Mouse (Mus musculus) liver, embryonic 11.5 days (tissue): ENCODE measurements around the gene Parp3. TPM values are rescaled to one million over a fixed set of nuclear protein-coding genes. Genes with fewer than 3 reads are reported as not detected.

Experiments
- ATAC-seq: fragments of 200-750 bp; cut with Nextera tagmentation; replicated peaks from 2 replicates; pipeline ENCODE4 v1.8.0; 2017; ENCODE audit warnings: moderate number of reproducible peaks, mild to moderate bottlenecking, moderate TSS enrichment, moderate library complexity; ENCODE audit not compliant: low FRiP score
- DNase-seq: peaks from one replicate; pipeline ENCODE4 v3.0.0-alpha.2; 2017; ENCODE audit warnings: low spot score
- H3K27ac ChIP-seq: fragments of 300-500 bp; sonication (generic); 2 replicates; pipeline ENCODE4 v1.5.1; 2014; ENCODE audit warnings: mild to moderate bottlenecking, low read depth, low read length, control low read depth
- H3K27me3 ChIP-seq: fragments of 300-500 bp; sonication (generic); replicated peaks from 2 replicates; pipeline ENCODE4 v1.6.1; 2014; ENCODE audit warnings: low read length, mixed read lengths; ENCODE audit not compliant: control insufficient read depth, insufficient read depth
- H3K36me3 ChIP-seq: fragments of 300-500 bp; sonication (generic); 2 replicates; pipeline ENCODE4 v1.6.1; 2014; ENCODE audit warnings: mild to moderate bottlenecking, low read length, moderate library complexity, mixed read lengths; ENCODE audit not compliant: control insufficient read depth, insufficient read depth
- H3K4me1 ChIP-seq: fragments of 300-500 bp; sonication (generic); replicated peaks from 2 replicates; pipeline ENCODE4 v1.6.1; 2014; ENCODE audit warnings: low read length, mixed read lengths; ENCODE audit not compliant: control insufficient read depth, insufficient read depth
- H3K4me2 ChIP-seq: fragments of 300-500 bp; sonication (generic); 2 replicates; pipeline ENCODE4 v1.6.1; 2014; ENCODE audit warnings: mild to moderate bottlenecking, control low read depth, moderate library complexity
- H3K4me3 ChIP-seq: fragments of 300-500 bp; sonication (generic); 2 replicates; pipeline ENCODE4 v1.5.1; 2014; ENCODE audit warnings: low read depth, low read length, control low read depth
- H3K9ac ChIP-seq: fragments of 300-500 bp; sonication (generic); 2 replicates; pipeline ENCODE4 v1.6.1; 2014; ENCODE audit warnings: low read depth, low read length, control low read depth
- H3K9me3 ChIP-seq: fragments of 300-500 bp; sonication (generic); 2 replicates; pipeline ENCODE4 v1.6.1; 2016; ENCODE audit warnings: low read length, inconsistent platforms, mixed read lengths; ENCODE audit not compliant: control insufficient read depth
- WGBS: fragments of 180-500 bp; shearing (Covaris S2); extraction: QIAGEN DNeasy Blood & Tissue Kit; methylation state at CpG from one replicate; pipeline ENCODE4 v1.1.7; 2014; 5-methylcytosine and 5-hydroxymethylcytosine counted together
- polyA plus RNA-seq: library from polyadenylated mRNA; unstranded; fragments of >200 nt; fragmentation: Nextera tagmentation; extraction: Ambion mirVana; gene quantifications from 2 replicates; pipeline ENCODE4 v1.2.1, GENCODE M21; 2014

The Parp3 gene
- polyA plus RNA-seq, 1 experiment from 2014 or later = 1.6 TPM

DNA sequence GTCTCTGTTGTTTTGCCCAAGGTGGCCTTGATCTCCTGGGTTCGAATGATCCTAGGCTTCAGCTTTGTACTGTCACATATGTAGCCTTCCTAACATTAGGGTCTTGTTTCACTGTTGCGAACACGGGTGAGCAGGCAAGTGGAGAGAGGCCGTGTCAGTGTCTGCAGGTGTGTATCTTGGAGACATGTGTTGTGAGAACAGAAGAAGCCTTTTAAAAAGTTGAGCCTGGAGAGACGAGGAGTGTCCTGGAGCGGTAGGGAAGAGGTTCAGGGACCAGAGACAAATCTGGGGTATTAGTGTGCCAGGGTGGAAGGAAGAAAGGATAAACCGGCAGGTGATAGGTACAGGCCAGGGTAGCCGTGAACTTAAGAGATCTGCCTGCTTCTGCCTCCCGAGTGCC lies 1.4 kb upstream of the Parp3 start:
- ATAC-seq (no peak), DNase-seq (no peak)
- H3K4me3 ChIP-seq = peak overlapping the region; percentile 86
- H3K4me2 ChIP-seq = peak overlapping the region; percentile 77
- 71% methylated on average over 9 of the region's 9 CpGs for WGBS
- H3K9me3 ChIP-seq = no peaks in the 10 kb centered on the region
- H3K36me3 ChIP-seq = peaks cover 19% of the 10 kb centered on the region
- no peaks in the 10 kb centered on the region for H3K27me3 ChIP-seq
- H3K4me1 ChIP-seq = peaks cover 27% of the 10 kb centered on the region
- H3K27ac ChIP-seq = no peak overlapping the region
- H3K9ac ChIP-seq = peak overlapping the region; percentile 63

DNA sequence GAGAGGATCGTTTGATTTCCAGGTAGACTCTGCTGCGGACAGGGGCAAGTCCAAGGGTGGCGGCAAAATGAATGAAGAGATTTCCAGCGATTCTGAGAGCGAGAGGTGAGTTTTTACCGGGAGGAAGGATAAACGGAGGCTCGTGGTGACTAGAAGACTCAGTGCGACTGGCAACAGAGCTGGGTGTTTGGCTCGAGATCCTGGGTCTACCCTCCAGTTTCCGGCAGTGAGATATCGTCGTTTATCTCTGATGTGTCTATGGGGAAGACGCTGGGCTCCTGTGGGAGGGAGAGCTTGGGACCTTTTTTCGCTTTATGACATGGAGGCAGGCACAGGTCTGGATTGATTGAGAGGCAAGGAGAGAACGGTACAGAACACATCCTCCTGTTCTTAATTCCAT lies 900 bp upstream of the Parp3 start:
- ATAC-seq = no peak
- no peak for DNase-seq

DNA sequence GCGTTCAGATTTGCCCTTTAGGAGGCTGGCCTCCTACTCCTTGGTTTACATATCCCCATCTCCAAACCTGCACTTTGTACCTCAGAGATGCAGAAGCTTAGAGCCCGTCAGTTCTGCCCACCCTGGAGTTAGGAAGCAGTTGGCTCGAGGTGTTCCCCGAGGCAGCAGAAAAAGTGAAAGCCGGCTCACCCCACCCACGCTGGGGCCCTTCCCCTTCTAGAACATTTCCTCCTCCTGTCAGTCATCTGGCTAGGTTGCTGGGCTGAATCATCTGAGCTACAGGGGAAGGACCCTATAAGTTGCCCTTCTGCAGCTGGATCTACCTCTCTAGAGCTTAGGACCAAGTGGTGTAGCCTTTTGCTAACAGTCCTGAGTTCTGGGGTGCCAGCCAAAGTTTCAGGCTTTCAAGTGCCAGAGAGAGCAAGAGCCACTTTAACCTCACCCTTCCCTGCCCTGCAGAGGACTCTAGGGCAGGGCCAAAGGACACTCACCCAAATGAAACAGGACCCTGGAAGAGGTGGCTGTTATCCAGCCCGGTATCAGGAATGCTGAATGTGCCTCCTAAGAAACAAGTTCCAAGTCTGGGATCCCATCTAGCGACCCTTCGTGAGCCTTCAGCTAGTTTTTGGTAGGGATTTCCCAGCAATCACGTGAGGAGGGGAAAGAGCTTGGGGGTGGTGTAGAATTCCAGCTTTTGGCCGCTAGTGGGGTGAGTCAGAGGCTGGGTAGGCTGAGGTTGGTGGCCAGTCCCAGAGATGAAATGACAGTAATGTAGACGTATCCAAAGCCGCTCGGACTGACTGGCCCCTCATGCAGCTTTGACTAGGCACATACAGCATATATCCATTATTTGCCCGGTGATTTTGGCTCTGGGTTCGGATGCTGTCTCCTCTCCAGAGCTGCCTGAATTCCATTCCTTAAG lies 486 bp downstream of the Parp3 start:
- peaks cover 27% of the 10 kb centered on the region for H3K4me1 ChIP-seq
- peak; percentile 5; the same call in 1 of the 2 replicates for ATAC-seq
- 0 out of 2 replicates have a peak overlapping the region, but pooled peaks have one; percentile 27 for H3K9ac ChIP-seq

More for the DNA sequence above, 900 bp upstream of the Parp3 start:
- H3K4me3 ChIP-seq = peak overlapping the region; percentile 86
- peaks cover 27% of the 10 kb centered on the region for H3K4me1 ChIP-seq
- 1% methylated on average over 16 of the region's 16 CpGs for WGBS
- peaks cover 15% of the 10 kb centered on the region for H3K36me3 ChIP-seq
- H3K27ac ChIP-seq = no peak overlapping the region
- H3K27me3 ChIP-seq = no peaks in the 10 kb centered on the region
- peak overlapping the region; percentile 63 for H3K9ac ChIP-seq
- H3K9me3 ChIP-seq = no peaks in the 10 kb centered on the region
- peak overlapping the region; percentile 77 for H3K4me2 ChIP-seq

DNA sequence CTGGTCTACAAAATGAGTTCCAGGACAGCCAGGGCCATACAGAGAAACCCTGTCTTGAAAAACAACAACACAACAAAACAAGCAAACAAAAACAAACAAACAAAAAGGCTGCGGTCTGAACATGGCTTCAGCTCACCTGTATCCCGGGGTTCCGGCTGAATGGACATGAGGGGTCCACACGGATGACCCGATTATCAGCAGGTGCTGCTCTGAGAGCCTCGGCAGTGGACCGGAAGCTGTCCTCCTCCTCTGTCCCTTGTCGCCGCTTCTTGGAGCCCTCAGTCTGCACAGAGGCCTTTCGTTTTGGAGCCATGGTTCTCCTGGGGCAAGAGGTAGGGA lies 1.1 kb downstream of the Parp3 start, which contains the start of gene Rrp9:
Rrp9 (plus strand) TSS at position 301 of the 339 bp plus-strand sequence.
- Histone ChIP-seq H3K9me3 (no peaks in the 10 kb centered on the region), H3K36me3 (peaks cover 8% of the 10 kb centered on the region), H3K9ac (0 out of 2 replicates have a peak within 1 kb of the TSS, but pooled peaks have one; percentile 27), H3K4me1 (peaks cover 27% of the 10 kb centered on the region), H3K27ac (0 out of 2 replicates have a peak within 1 kb of the TSS, but pooled peaks have one; percentile 1), H3K27me3 (no peaks in the 10 kb centered on the region), H3K4me2 (peak within 1 kb of the TSS; percentile 50), H3K4me3 (peak within 1 kb of the TSS; percentile 3; the same call in 1 of the 2 replicates)
- ATAC-seq = no peak
- 81% methylated on average over 10 of the region's 10 CpGs for WGBS
- DNase-seq = no peak

More for the DNA sequence above, 486 bp downstream of the Parp3 start:
- Histone ChIP-seq H3K27me3 (no peaks in the 10 kb centered on the region), H3K4me3 (peak overlapping the region; percentile 3; the same call in 1 of the 2 replicates), H3K9me3 (no peaks in the 10 kb centered on the region), H3K36me3 (peaks cover 11% of the 10 kb centered on the region), H3K27ac (0 out of 2 replicates have a peak overlapping the region, but pooled peaks have one; percentile 1), H3K4me2 (peak overlapping the region; percentile 50)
- DNase-seq = no peak
- 27% methylated on average over 16 of the region's 16 CpGs for WGBS

DNA sequence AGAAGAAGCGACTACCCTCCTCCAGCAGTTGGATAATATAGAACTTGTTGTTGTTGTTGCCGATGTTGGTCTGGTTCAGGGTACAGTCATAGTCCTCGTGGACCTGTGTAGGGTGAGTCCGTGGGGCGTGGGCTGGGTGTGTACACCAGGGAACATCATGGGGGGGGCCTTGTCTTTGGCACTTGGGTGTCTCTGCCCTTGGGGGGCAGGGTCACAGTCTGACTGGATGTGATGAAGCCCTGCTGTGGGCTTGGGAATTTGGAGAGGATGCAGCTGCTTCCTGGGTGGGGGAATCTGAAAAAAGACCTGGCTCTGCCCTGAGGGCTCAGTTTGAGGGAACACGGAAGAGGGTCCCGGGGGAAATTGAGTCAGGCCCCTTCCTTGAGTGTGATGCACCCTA lies 1.7 kb downstream of the Parp3 start:
- peaks cover 27% of the 10 kb centered on the region for H3K4me1 ChIP-seq
- no peak overlapping the region for H3K4me2 ChIP-seq
- no peak overlapping the region for H3K9ac ChIP-seq

DNA sequence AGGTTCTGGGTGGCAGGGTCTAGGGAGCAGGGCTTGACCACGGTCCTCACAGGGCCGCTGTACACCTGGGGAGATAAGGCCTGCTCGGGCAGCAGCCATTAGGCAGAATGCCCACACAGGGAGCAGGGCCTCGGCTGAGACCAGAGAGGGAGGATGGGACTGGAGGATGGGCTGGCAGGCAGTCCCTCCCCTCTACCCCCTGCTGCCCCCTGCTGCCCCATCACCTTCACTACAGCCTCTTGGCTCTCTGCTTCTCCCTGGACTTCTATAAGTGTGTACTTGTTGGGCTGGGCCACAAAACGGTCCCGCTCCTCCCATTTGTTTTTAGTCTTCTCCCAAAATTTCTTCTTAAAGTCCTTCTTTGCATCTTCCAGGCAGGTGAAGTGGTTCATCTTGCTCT lies 2.3 kb downstream of the Parp3 start:
- H3K4me1 ChIP-seq = peaks cover 29% of the 10 kb centered on the region
- no peak overlapping the region for H3K4me3 ChIP-seq
- H3K4me2 ChIP-seq = peak overlapping the region; percentile 29
- 9% methylated on average over 6 of the region's 6 CpGs for WGBS
- no peak overlapping the region for H3K9ac ChIP-seq
- H3K36me3 ChIP-seq = no peaks in the 10 kb centered on the region; the same call in 1 of the 2 replicates
- H3K27ac ChIP-seq = no peak overlapping the region
- peak; percentile 70 for DNase-seq
- H3K27me3 ChIP-seq = no peaks in the 10 kb centered on the region
- peak; percentile 6; the same call in 1 of the 2 replicates for ATAC-seq
- no peaks in the 10 kb centered on the region for H3K9me3 ChIP-seq

More for the DNA sequence above, 1.7 kb downstream of the Parp3 start:
- DNase-seq = no peak
- Histone ChIP-seq H3K27ac (no peak overlapping the region), H3K9me3 (no peaks in the 10 kb centered on the region), H3K36me3 (peaks cover 3% of the 10 kb centered on the region; the same call in 1 of the 2 replicates), H3K27me3 (no peaks in the 10 kb centered on the region), H3K4me3 (no peak overlapping the region)
- no peak for ATAC-seq
- WGBS = 65% methylated on average over 7 of the region's 7 CpGs

DNA sequence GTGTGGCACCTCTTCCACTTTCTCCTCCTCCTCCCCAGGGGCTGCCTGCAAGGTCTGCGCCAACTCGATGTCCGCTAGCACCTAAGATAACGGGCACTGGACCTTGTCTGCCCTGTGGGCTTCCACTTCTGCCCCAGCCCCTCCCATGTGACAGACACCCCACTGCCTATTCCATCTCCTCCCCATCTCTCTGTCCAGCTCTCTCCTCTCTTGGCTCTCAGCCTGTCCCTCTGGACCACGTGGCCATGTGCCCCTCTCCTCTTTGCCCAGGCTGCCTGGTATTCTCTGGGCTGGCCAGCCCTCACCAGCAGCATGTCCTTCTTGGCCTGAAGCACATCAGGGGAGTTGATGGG lies 3.0 kb downstream of the Parp3 start:
- H3K9me3 ChIP-seq = no peaks in the 10 kb centered on the region
- no peak for ATAC-seq
- peaks cover 29% of the 10 kb centered on the region for H3K4me1 ChIP-seq
- H3K27me3 ChIP-seq = no peaks in the 10 kb centered on the region
- no peak overlapping the region for H3K4me2 ChIP-seq
- DNase-seq = no peak
- no peak overlapping the region for H3K4me3 ChIP-seq
- H3K9ac ChIP-seq = no peak overlapping the region
- no peaks in the 10 kb centered on the region for H3K36me3 ChIP-seq
- WGBS = 51% methylated on average over 5 of the region's 5 CpGs
- H3K27ac ChIP-seq = no peak overlapping the region

DNA sequence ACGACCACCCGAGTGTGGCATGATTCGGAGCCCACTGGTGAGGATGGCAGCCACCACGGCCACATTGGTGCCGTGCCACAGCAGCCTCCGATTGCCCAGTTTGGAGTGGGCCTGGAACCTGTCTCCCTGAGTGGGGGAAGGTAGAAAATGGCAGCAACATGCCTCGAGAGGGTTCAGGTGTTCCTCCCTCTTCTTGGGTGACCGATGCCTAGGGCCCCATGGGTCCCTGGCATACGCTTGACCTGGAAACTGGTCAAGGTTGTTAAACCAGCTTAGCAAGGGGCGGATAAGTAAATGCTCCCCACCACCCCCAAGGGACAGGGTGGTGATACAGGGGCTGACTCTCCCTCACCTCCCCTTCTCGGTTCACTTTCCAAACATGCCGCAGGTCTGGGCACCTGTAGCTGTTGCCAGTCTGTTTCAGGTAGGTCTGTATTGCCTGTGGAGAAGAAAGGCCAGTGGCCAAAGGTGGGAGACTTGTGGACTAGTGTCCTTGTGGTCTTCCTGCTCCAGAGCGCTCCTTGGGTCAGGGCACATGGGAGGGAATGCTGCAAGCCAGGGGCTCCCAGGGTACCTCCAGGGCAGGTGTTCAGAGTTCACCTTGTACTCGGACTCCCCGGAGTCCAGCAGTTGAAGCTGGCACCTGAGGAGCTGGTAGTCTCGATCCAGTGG lies 3.5 kb downstream of the Parp3 start:
- Histone ChIP-seq H3K9ac (no peak overlapping the region), H3K27ac (no peak overlapping the region), H3K4me3 (no peak overlapping the region), H3K9me3 (no peaks in the 10 kb centered on the region), H3K36me3 (no peaks in the 10 kb centered on the region), H3K4me2 (no peak overlapping the region), H3K27me3 (no peaks in the 10 kb centered on the region), H3K4me1 (peaks cover 27% of the 10 kb centered on the region)
- no peak for DNase-seq
- 86% methylated on average over 16 of the region's 16 CpGs for WGBS
- no peak for ATAC-seq
